Mouse (Mus musculus): ENCODE results near the gene Ddrgk1. TPM values are rescaled to one million over a fixed set of nuclear protein-coding genes. Genes with fewer than 3 reads are reported as not detected.

Gene Ddrgk1
- total RNA-seq, 2 experiments from 2014 or later = 81.3 to 87.0 TPM

GRCm38 (mm10) chr2:130613091-130613490 is 51.4 kb downstream of the Ddrgk1 start:
- DNase-seq = no peak
- intact Hi-C loops (cut with DNase I) = no loop called here

Other genes with a start within 250 kb of the Ddrgk1 start
- gene Vps16, start 240.3 kb downstream of the Ddrgk1 start, total RNA-seq (2021) = 10 to 100 TPM; 25.2 to 30.7 TPM
- 1 to 10 TPM; 4.9 to 5.3 TPM for gene Pced1a, start 240.0 kb downstream of the Ddrgk1 start, total RNA-seq (2021)
- gene Ptpra, start 214.4 kb downstream of the Ddrgk1 start, total RNA-seq (2021) = 10 to 100 TPM; 48.6 to 49.0 TPM
- 10 to 100 TPM; 66.1 to 70.0 TPM for gene Mrps26, start 100.9 kb downstream of the Ddrgk1 start, total RNA-seq (2021)
- gene Oxt, start 88.5 kb downstream of the Ddrgk1 start, total RNA-seq (2021) = not detected
- 1 to 10 TPM in 1 of 2 experiments, under 1 TPM in 1; 0.68 to 4.8 TPM for gene Avp, start 82.1 kb downstream of the Ddrgk1 start, total RNA-seq (2021)
- gene Fastkd5, start 34.6 kb downstream of the Ddrgk1 start, total RNA-seq (2021) = 1 to 10 TPM; 7.1 to 8.0 TPM
- 1 to 10 TPM; 3.7 to 4.1 TPM for gene Ubox5, start 34.6 kb downstream of the Ddrgk1 start, total RNA-seq (2021)
- 1 to 10 TPM; 4.3 to 5.8 TPM for gene Lzts3, start 21.9 kb downstream of the Ddrgk1 start, total RNA-seq (2021)
- 10 to 100 TPM; 17.9 to 18.7 TPM for gene Itpa, start 3.0 kb upstream of the Ddrgk1 start, total RNA-seq (2021)
- gene Slc4a11, start 32.9 kb upstream of the Ddrgk1 start, total RNA-seq (2021) = under 1 TPM; 0.33 to 0.36 TPM
- gene 4930402H24Rik, start 241.7 kb upstream of the Ddrgk1 start, total RNA-seq (2021) = 10 to 100 TPM; 53.8 to 60.9 TPM
- gene Atrn, start 241.8 kb upstream of the Ddrgk1 start, total RNA-seq (2021) = 10 to 100 TPM; 23.9 to 27.0 TPM